Mouse (Mus musculus) forebrain, postnatal 0 days (tissue): ENCODE results near the gene Pdap1. TPM values are rescaled to one million over a fixed set of nuclear protein-coding genes. Genes with fewer than 3 reads are reported as not detected.

Experiments used
- ATAC-seq: fragments of 200-750 bp; cut with Nextera tagmentation; 2 replicates; pipeline ENCODE4 v1.8.0; 2017; ENCODE audit warnings: mild to moderate bottlenecking, moderate library complexity
- DNase-seq: peaks from one replicate; pipeline ENCODE4 v3.0.0-alpha.2; 2015
- H3K27ac ChIP-seq: fragments of 300-500 bp; sonication (generic); 2 replicates; pipeline ENCODE4 v1.5.1; 2014; ENCODE audit warnings: low read depth, mild to moderate bottlenecking, antibody characterized with exemption, low read length, moderate library complexity, mixed read lengths
- H3K27me3 ChIP-seq: fragments of 300-500 bp; sonication (generic); 2 replicates; pipeline ENCODE4 v1.6.1; 2014; ENCODE audit warnings: mild to moderate bottlenecking, low read length, mixed read lengths; ENCODE audit not compliant: insufficient read depth
- H3K36me3 ChIP-seq: fragments of 300-500 bp; sonication (generic); 2 replicates; pipeline ENCODE4 v1.6.1; 2014; ENCODE audit warnings: mild to moderate bottlenecking, moderate library complexity; ENCODE audit not compliant: insufficient read depth
- H3K4me1 ChIP-seq: fragments of 300-500 bp; sonication (generic); 2 replicates; pipeline ENCODE4 v1.6.1; 2014; ENCODE audit warnings: antibody characterized with exemption; ENCODE audit not compliant: insufficient read depth
- H3K4me2 ChIP-seq: fragments of 300-500 bp; sonication (generic); 2 replicates; pipeline ENCODE4 v1.6.1; 2014; ENCODE audit warnings: low read depth, mild to moderate bottlenecking, moderate library complexity
- H3K4me3 ChIP-seq: fragments of 300-500 bp; sonication (generic); 2 replicates; pipeline ENCODE4 v1.5.1; 2014; ENCODE audit warnings: low read depth, low read length, mixed read lengths
- H3K9ac ChIP-seq: fragments of 300-500 bp; sonication (generic); 2 replicates; pipeline ENCODE4 v1.6.1; 2014; ENCODE audit warnings: mild to moderate bottlenecking
- H3K9me3 ChIP-seq: fragments of 300-500 bp; sonication (generic); 2 replicates; pipeline ENCODE4 v1.6.1; 2016; ENCODE audit warnings: low read length
- CTCF ChIP-seq: sonication (generic); IDR thresholded peaks from 2 replicates; pipeline ENCODE4 v1.5.1; 2016; ENCODE audit warnings: antibody characterized with exemption, control low read depth, low read depth
- WGBS: fragments of 180-500 bp; shearing (Covaris S2); extraction: QIAGEN DNeasy Blood & Tissue Kit; methylation state at CpG from one replicate; pipeline ENCODE4 v1.1.7; 2014; 5-methylcytosine and 5-hydroxymethylcytosine counted together
- polyA plus RNA-seq: library from polyadenylated mRNA; unstranded; fragments of >200 nt; fragmentation: Nextera tagmentation; extraction: Ambion mirVana; gene quantifications from 2 replicates; pipeline ENCODE4 v1.2.1, GENCODE M21; 2015
- total RNA-seq: library from RNA; depleted of rRNA; stranded (reverse); fragments of >200 nt; gene quantifications from 2 replicates; pipeline ENCODE4 v1.2.3, GENCODE M21; 2014

Pdap1 gene
- total and polyA plus RNA-seq, 2 experiments from 2014 or later, result 66.4 to 135 TPM

DNA sequence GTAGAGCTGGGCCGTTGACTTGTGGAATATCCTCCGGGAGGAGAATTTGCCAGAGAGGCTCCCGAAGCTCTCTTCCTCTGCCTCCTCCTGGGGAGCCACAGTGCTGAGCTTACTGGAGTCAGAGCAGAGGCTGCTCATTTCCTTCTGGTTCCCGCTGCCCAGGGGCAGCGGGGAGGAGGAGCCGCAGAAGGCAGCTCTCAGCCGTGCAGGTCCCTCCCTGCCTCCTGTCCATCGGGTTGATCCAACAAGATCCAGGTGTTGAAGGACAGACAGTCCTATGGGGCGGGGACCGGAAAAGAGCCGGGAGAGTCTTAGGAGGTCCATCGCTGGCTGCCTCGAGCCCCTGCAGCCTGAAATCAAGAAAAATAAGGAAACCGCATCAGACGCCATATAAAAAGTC lies 25.1 kb upstream of the Pdap1 start:
- H3K9ac ChIP-seq, result no peak overlapping the region
- DNase-seq, result no peak
- H3K4me3 ChIP-seq, result no peak overlapping the region
- no peaks in the 10 kb centered on the region for H3K27me3 ChIP-seq
- no peak for TF ChIP-seq CTCF
- no peak for ATAC-seq
- H3K36me3 ChIP-seq, result peaks cover 42% of the 10 kb centered on the region
- no peaks in the 10 kb centered on the region for H3K9me3 ChIP-seq
- no peak overlapping the region for H3K27ac ChIP-seq
- H3K4me2 ChIP-seq, result no peak overlapping the region
- 84% methylated on average over 15 of the region's 15 CpGs for WGBS
- H3K4me1 ChIP-seq, result peaks cover 18% of the 10 kb centered on the region

GRCm38 (mm10) chr5:145164710-145165109 lies 24.7 kb upstream of the Pdap1 start:
- no peak for TF ChIP-seq CTCF
- Histone ChIP-seq H3K4me2 (no peak overlapping the region), H3K27ac (no peak overlapping the region), H3K9me3 (no peaks in the 10 kb centered on the region), H3K36me3 (peaks cover 46% of the 10 kb centered on the region), H3K4me3 (no peak overlapping the region), H3K4me1 (peaks cover 18% of the 10 kb centered on the region), H3K27me3 (no peaks in the 10 kb centered on the region), H3K9ac (no peak overlapping the region)
- ATAC-seq, result no peak
- no peak for DNase-seq
- WGBS, result 75% methylated on average over 3 of the region's 3 CpGs

GRCm38 (mm10) chr5:145161361-145161760 lies 21.3 kb upstream of the Pdap1 start:
- no peak for TF ChIP-seq CTCF
- Histone ChIP-seq H3K36me3 (peaks cover 72% of the 10 kb centered on the region), H3K4me1 (peaks cover 8% of the 10 kb centered on the region; the same call in 1 of the 2 replicates), H3K4me3 (no peak overlapping the region), H3K9ac (no peak overlapping the region), H3K9me3 (no peaks in the 10 kb centered on the region), H3K27me3 (no peaks in the 10 kb centered on the region), H3K4me2 (no peak overlapping the region), H3K27ac (no peak overlapping the region)
- ATAC-seq (no peak), DNase-seq (no peak)
- 94% methylated on average over 14 of the region's 14 CpGs for WGBS

GRCm38 (mm10) chr5:145152690-145153089 lies 12.7 kb upstream of the Pdap1 start:
- Histone ChIP-seq H3K36me3 (peaks cover 87% of the 10 kb centered on the region), H3K27ac (no peak overlapping the region), H3K4me3 (no peak overlapping the region), H3K9me3 (no peaks in the 10 kb centered on the region), H3K27me3 (no peaks in the 10 kb centered on the region), H3K4me2 (no peak overlapping the region), H3K9ac (no peak overlapping the region), H3K4me1 (no peaks in the 10 kb centered on the region)
- DNase-seq, result no peak
- ATAC-seq, result no peak
- WGBS, result 90% methylated on average over 5 of the region's 5 CpGs
- no peak for TF ChIP-seq CTCF

DNA sequence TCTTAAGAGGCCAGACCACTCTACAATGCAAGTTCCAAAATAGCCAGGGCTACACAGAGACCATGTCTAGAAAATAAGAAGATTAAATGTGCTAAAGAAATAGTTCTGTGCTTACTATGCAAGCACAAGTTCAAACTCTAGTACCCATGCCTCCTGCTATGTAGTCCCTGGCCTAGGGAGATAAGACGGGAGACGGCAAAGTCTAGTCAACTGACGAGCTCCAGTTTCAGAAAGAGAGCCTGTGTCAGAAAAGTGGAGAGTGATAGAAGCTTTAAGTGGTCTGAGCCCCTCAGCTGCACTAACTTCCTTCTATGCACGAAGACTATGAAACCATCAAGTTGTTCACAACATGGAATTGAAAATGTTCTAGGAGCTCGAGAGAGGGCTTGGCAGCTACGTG lies 9.3 kb upstream of the Pdap1 start:
- Histone ChIP-seq H3K9me3 (no peaks in the 10 kb centered on the region), H3K4me2 (no peak overlapping the region), H3K27me3 (no peaks in the 10 kb centered on the region), H3K36me3 (peaks cover 98% of the 10 kb centered on the region), H3K9ac (no peak overlapping the region), H3K27ac (no peak overlapping the region), H3K4me1 (no peaks in the 10 kb centered on the region), H3K4me3 (no peak overlapping the region)
- no peak for DNase-seq
- ATAC-seq, result no peak
- WGBS, result 93% methylated on average over 6 of the region's 6 CpGs
- no peak for TF ChIP-seq CTCF

DNA sequence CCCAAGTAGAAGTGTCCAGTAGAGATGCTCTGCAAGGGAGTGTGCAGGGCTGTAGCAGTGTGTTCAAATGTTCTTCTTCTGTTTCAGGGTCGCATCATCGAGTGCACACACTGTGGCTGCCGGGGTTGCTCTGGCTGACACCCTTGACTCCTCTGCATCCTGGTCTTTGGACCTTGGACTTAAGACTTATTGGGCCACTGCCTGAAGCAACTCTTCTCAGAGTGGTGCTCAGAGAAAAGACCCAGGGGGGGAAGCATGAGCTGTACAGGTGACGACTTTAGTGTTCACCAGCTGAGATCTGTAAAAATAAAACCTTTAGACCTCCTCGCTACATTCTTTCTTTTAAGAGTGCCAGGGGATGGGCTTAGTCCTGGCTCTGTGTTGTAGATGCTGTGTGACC lies 7.7 kb upstream of the Pdap1 start:
- TF ChIP-seq CTCF, result no peak
- Histone ChIP-seq H3K9me3 (no peaks in the 10 kb centered on the region), H3K4me2 (no peak overlapping the region), H3K9ac (no peak overlapping the region), H3K27ac (no peak overlapping the region), H3K4me1 (no peaks in the 10 kb centered on the region), H3K36me3 (peaks cover 98% of the 10 kb centered on the region), H3K4me3 (no peak overlapping the region), H3K27me3 (no peaks in the 10 kb centered on the region)
- no peak for ATAC-seq
- DNase-seq, result no peak
- WGBS, result 95% methylated on average over 5 of the region's 5 CpGs

- Histone ChIP-seq H3K4me1 (peaks cover 22% of the 10 kb centered on the region; the same call in 1 of the 2 replicates), H3K27me3 (no peaks in the 10 kb centered on the region), H3K9me3 (no peaks in the 10 kb centered on the region), H3K4me2 (peak overlapping the region; percentile 84), H3K36me3 (peaks cover 41% of the 10 kb centered on the region), H3K4me3 (peak overlapping the region; percentile 89), H3K9ac (peak overlapping the region; percentile 81), H3K27ac (peak overlapping the region; percentile 83)
- TF ChIP-seq CTCF, result no peak
- DNase-seq (no peak), ATAC-seq (no peak)
- under 1% methylated on average over 18 of the region's 18 CpGs for WGBS
Measured at GRCm38 (mm10) chr5:145140611-145141010, 573 bp upstream of the Pdap1 start.

DNA sequence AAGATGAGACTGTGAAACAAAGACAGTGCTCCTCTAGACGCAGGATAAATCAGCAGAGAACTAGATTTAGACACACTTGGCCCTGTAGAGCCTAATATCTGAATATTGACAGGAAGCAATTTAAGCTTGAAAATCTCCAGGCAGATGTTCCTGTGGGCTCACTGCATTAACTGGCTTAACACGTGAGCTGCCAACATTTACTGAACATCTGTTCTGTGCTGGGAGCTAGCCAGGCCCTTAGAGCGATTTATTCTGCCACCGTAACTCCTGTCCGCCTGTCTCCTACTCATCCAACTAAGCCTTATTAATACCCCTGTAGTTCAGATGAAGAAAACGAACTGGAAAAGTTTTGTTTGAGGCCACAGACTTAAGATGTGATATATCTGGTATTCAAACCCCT lies 1.2 kb downstream of the Pdap1 start:
- peaks cover 22% of the 10 kb centered on the region; the same call in 1 of the 2 replicates for H3K4me1 ChIP-seq
- ATAC-seq (no peak), DNase-seq (no peak)
- TF ChIP-seq CTCF, result no peak
- no peaks in the 10 kb centered on the region for H3K27me3 ChIP-seq
- H3K4me3 ChIP-seq, result peak overlapping the region; percentile 89
- no peak overlapping the region for H3K27ac ChIP-seq
- H3K9me3 ChIP-seq, result no peaks in the 10 kb centered on the region
- H3K36me3 ChIP-seq, result peaks cover 42% of the 10 kb centered on the region
- 13% methylated on average over 6 of the region's 6 CpGs for WGBS
- H3K4me2 ChIP-seq, result peak overlapping the region; percentile 84
- H3K9ac ChIP-seq, result peak overlapping the region; percentile 81
